Mouse (Mus musculus): ENCODE data around the gene Frmd4a.

DNA sequence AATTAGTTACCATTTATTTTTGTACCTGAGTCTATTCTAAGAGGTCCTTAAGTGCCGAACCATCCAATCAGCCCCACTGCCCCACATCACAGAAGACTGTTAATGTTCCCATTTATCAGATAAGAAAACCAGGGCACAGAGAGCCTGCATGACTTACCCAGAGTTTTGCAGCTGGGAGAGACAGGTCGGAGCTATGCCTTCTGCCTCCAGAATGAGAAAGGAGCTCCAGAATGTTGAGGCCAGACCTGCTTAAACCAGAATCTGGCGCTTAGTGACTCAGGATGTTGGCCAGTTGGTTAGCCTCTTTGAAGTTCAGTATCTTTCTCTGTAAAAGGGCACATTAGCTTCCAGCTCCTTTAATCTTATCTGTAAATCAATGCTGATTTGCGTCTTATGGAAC, 422.4 kb downstream of the Frmd4a start:
- no peak for TF ChIP-seq CTCF (IDR thresholded peaks at IDR 0.05; ENCODE audit: borderline replicate concordance, extremely low read depth, insufficient read depth, insufficient read length)
- no peak for TF ChIP-seq POLR2A (IDR thresholded peaks at IDR 0.05; ENCODE audit: borderline replicate concordance, extremely low read depth, insufficient read depth, insufficient read length, poor library complexity, severe bottlenecking)
